Mouse (Mus musculus) NIH3T3 (cell line): ENCODE measurements around the gene Csnk2b.
A peak's percentile ranks its signal among the peaks of the same experiment; 100 is the strongest.

Source experiments
- DNase-seq: peaks from one replicate; pipeline ENCODE4 v3.0.0-alpha.2; 2012; ENCODE audit warnings: low read depth

The Csnk2b gene

DNA sequence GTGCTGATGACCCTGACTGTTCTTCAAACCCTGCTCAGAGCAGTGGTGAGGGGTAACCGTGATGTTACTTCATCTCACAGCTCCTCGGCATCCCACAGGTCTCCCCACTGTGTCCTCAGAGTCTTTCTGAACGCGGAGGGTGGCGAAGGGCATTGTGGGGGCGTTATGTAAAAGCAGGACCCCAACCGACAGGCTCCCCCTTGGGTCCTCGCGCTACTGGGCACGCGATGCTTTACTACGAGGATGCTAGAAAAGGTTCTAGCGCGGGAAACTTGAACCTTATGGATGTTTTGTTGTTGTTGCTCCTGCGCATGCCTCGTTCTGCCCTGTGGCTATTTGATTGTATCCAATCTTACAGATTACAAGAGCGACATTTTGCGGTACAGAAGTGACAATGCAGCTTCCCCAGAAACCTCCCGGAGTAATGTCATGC, at the start of gene Csnk2b:
Gene Csnk2b, minus strand, starts transcription at position 183 of the 433 bp plus-strand sequence.
- peak; percentile 89 for DNase-seq

DNA sequence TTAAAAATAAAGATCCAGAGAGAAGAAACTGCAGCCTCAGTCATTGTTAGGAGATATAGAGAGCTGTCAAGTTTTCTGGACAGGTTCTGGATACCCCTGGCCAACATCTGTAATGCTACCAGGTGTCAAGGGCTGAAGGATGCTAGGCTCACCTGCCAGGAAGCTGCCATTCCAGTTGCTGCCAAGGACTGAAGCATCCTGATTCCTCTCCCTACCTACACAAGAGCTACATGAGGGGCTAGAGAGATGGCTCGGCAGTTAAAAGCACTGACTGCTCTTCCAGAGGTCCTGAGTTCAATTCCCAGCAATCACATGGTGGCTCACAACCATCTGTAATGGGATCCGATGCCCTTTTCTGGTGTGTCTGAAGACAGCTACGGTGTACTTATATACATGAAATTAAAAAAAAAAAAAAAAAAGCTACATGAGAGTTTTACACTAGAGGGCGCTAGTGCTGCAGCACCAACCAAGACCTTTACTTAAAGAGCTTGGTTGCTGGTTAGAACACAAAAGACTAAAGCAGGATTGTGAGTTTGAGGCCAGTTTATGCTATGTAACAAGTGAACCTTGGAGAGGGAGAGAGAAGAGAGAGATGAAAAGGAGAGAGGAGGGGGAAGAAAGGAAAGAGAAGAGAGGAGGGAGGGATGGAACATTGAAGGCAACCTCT, 46.8 kb upstream of the Csnk2b start:
- peak; percentile 84 for DNase-seq

DNA sequence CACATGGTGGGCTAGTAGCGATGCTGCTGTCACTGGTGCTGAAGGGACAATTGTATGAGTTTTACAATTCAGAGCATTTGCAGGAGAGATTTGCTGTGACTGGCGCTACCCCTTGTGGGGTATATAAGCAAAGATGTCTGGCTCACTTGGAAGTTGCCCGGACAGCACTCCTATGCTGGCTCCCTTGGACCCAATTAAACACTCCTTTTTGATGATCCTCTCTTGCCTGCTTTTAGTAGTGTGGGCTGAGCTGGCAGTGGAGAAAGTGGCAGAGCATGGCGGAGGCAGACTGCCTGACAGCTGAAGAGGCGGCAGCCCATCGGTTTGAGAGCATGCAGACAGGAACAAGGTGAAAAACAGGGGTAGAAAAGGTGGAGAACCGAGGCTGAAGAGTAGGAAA, 45.9 kb upstream of the Csnk2b start:
- no peak for DNase-seq

DNA sequence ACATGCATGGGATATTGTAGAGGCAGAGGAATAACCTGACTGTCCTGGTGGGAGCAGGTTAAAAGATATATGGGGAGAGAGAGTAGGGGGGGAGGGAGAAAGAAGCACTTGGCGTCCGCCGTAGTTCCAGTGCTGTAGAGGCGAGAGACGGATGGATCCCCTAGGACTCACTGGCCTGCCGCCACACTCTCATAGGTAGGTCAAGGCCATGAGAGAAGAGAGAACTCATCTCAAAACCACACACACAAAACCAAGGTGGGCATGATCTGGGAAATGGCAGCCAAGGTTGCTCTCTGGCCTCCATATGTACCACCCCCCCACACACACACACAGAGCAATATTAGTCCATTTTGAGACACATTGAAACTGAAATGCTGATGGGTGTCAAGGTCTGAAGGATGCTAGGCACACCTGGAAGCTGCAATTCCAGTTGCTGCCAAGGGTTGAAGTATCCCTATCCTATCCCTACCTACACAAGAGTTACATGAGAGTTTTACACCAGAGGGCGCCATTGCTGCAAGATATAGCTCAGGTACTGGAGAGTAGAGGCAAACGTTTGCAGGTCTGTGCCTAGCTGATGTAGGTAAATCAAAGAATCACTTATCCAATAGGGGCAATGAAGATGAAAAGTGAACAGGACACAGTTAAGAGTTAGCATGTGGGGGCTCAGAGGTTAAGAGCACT, 44.6 kb upstream of the Csnk2b start:
- peak; percentile 82 for DNase-seq

DNA sequence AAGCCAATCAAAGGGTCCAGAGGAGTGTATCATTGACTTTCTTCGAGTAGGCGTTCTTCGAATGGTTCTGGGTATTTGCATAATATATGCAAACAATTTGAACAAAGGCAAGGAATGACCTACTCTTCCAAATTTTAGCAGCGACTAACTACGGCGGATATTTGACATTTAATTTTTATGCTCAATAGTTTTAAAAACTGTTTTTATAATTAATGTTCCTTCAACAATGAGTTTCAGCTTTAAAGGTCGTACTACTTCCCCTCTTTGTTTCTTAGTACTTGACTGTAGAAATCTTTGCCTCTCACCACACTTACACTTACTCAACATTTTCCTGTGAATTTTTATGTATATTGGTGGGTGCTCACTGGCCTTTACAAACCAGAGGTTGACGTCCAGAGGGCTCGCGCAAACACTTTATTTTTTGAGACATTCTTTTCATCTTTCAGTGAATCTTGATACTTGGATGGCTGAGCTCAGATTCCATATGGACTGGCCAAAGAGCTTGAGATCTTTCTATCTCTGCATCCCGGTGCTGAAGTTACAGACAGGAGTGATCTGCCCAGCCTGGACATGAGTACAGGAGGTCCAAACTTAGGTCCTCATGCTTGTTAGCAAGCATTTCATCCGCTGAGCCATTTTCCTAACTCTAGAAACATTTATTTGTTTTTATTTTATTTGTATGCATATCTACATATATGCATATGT, 43.8 kb upstream of the Csnk2b start:
- DNase-seq = no peak

DNA sequence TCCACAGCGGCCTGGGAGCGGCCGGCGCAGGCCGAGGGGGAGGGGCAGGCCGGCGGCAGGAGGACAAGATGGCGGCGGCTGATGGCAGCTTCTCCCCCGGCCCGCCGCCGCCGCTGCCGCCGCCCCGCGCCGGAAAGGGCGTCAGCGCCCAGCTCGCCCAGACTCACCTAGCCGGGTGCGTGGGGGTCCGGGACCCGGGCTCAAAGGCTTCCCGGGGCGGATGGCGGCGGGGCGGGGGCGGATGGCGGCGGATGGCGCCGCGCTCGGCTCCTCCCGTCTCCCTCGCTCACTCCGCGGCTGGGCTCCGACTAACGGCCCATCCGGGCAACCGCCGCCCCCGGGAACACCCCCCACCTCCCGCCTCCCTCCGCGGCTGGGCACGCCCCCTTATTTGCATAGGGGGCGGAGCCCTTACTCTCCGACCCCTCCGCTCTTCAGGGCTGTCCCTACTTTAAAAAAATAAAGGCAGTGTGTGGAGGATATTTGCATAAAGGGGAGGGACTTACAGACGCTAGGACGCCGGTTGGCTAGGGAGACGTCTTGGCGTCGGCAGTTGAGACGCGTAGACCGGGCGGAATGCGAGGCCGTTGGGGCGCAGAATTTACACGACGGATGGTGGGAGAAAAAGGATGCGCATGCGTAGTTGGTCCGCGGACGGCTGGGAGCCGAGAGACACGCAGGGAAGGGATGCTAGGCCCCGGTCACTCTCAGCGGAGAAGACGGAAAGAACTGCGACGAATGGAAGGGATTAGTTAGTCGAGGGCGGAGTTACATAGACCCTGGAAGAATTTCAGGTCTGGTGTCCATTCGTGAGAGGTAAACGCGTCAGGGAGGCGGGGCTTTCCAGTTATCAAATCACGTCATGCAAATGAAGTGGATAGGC, 43.0 kb upstream of the Csnk2b start, which contains the start of gene Prrc2a:
Gene Prrc2a, minus strand, starts transcription at position 330 of the 883 bp plus-strand sequence.
- peak; percentile 99 for DNase-seq

DNA sequence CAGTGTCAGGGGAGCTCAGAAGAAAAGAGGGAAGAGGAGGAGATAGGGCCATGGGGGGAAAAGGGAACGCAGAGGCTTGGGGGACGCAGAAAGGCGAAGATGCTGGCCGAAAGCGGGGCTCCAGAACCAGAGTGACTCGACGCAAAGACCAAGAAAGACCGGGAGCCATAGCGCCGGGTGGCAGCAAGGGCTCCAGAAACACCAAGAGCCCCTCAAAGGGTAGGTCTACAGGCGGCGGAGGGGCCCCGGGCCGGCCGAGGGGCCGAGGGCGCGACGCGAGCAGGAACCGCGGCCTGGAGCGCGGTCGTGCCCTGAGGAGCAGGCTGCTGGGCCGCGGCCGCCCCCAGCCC, 42.3 kb upstream of the Csnk2b start:
- DNase-seq = no peak

DNA sequence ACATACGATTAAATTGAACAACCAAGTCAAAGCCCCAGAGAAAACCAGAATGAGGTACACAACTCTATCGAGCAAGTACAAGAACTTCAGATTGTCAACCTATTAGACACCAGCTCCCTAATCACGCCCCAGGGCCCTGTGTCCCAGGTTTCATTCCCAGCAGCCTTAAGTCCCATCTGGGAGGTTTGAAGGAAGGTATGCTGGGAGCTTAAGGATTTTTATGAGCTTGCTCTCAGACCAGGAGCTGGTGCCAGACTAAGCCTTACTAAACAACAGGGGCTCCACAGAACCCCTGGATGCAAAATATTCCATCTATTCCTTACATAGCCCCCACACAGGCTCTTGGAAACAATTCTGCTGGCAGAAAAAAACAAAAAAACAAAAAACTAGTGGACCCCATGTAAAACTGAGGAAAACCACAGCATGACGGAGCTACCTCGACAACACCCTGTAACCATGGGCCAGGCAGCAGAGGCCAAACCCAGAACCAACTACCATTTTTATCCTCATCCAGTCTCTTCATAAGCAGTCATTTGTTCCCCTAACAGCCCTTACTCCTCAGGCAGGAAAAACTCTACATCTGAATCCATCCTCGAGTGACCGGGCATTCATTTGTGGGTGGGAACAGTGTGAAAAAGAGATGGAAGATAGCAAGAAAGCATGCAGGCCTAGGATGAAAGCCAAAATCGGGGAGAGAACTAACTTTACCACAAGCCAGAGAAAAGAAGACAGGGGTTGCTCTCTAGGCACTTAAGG, 41.7 kb upstream of the Csnk2b start:
- DNase-seq = peak; percentile 34

DNA sequence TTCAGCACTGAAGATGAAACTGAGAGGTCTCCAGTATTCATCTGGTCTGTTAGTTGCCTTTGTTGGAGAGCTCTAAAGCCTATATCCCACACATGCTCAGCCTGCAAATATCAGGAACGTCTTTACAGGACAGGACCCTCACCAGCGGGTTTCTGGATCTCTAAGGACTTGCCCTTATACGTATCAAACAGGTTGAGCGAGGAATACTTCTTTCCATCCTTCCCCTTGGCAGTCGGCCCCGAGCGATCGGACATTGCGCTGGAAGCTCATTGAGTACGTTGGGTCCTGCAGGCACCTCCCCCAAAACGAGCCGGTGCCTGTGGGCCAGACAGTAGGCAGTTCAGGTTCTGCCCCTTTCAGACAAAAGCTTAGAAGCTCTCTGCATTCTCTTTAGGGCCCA, 40.9 kb upstream of the Csnk2b start:
- peak; percentile 62 for DNase-seq

DNA sequence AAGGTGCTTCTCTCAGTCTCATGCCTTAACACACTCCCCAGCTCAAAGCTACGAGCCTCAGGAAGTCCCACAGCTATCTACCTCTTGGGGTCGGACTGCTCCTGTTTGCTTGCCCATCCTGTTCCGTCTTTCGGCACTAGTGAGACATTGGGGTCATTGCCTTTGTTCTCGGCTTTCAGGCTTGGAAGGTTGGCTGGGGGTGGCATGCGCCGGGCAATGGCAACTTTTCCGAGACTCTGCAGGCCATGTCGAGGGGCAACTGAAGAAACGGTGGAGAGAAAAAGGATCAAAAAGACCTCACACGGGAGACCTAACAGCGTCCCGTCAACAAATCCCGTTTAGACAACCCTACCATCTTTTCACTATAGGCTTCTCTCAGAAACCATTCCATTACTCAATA, 40.3 kb upstream of the Csnk2b start:
- DNase-seq = no peak

DNA sequence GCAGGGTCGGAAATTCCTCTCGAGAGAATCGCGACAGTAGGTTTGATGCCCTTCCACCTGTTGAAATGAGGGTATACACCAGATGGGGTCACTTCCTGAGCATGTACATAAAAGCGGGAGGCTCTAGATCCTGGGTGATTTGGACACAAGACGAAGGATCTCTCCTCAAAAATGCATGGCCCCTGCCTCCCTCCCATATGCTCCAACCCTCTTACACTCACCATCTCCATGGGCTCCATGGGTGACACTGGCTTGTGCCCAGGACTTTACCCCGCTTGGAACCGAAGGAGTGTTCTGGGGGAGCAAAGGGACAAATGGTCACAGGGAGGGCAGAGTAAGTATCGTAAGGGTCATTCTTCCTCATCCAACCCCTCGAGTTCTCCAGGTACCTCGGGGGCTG, 39.6 kb upstream of the Csnk2b start:
- no peak for DNase-seq

DNA sequence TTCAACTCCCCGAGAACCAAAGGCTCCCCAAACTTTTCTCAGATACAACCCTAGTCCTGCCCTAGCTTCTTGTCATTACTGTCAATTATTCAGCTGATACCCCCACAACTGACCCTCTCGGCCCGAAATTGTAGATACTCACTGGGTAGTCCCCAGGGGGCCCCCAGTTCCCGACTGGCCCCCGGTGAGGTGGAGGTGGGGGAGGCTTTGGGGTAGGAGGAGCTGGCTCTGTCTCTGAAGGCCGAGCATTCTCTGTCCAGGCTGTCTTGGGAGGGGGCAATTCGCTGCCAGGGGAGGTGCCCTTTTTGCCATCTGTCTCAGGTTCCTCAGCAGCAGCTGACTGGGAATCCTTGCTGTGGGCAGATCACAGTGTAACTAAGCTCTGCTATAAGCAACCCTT, 37.8 kb upstream of the Csnk2b start:
- DNase-seq = no peak

DNA sequence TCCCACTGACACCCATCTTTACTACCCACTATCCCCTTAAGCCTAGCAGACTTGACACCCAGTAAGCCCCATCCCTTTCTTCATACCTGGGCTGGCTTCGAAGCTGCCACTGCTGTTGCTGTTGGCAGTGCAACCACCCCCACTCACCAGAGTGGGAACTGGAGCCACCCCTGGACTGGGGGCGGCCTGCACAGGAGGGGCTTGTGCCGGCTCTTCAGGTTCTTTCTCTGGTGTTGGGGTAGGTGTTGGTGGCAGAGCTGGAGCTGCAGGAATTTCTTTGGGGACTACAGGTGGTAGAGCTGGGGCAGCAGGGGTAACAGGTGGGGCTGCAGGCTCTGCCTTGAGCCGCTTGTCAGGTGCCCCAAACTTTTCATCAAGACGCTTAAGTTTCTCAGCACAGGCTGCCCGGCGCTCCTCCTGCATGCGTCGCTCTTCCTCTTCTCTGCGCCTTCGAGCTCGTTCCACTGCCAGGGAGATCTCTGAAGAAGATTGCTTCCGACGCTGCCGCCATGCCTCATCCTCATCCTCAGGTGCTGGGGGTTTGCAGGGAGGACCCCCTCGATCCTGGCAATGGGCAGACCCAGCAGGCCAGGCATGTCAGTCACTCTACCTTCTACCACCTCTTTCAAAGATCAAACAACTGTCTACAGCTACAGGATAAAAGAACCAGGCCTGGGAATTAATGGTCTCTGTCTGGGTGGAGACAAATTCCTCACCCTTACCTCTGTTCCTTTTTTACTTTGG, 37.2 kb upstream of the Csnk2b start:
- no peak for DNase-seq

DNA sequence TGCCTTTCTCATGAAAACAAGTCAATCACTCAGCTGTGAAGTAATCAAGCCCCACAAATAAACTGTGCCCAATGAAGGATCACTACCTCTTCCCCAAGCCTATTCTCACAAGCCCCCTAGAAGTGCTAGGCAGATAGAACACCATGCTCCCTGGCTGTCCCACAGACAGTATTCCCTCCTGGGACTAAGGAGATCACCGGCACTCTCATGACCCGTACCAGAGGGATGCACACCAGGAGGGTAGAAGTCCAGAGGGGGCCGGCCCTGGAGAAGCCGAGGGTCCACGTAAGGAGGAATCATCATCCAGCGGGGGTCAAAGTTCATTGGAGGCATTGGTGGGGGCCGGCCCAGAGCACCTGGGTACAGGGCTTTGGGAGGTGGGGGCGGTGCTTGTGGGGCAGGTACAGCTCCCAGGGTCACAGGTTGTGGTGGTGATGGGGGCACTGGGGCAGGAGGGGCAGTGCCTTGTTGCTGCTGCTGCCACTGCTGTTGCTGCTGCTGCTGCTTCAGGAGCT, 35.9 kb upstream of the Csnk2b start:
- DNase-seq = no peak

DNA sequence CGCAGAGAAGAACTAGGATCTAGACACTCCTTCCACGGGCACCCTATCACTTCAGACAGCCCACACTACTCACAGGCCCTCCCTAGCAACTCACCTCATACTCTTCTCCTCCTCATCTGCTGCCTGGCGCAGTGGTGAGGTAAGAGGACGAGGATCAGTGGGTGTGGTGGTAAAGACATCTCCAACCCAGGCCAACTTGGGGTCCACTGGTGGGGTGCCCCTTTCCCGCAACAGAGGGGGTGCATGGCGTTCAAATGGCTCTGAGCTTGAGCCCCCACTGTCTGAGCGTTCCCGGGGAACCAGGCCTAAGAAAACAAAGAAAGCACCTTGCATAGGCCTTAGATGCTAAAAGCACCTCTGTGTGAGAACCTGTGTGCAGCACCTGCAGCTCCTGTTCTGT, 35.4 kb upstream of the Csnk2b start:
- DNase-seq = no peak

DNA sequence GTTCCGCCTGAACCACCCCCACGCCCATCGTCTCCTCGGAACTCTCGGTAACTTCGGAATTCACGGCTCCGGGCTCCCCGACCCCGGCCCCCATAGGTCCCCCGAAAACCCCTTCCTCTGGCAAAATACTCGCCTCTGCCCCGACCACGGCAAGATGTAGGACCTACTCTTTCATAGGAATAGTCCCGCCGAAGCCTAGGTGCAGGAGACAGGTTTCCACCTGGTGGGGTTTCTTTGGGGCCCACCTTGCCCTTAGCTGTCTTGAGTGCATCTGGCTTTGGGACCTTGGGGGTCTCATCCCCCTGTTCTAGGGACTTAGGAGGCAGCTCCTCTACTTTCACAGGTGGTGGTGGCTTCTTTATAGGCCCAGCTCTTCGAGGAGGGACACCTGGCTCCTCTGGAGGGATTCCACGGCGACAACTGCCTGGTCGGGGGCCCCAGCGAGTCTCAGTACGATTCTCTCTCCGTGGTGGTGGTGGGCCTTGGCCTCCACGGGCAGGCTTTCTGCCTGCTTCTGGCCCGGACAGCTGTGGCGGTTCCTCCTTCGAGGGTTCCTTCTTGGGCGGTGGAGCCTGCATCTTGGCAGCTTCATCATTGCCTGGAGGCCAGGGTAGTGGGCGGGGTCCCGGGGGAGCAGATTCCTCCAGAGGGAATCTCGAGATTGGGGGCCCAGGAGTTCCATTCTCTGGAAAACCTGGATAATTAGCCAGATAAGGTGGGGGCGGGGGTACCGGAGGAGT, 34.8 kb upstream of the Csnk2b start:
- no peak for DNase-seq

DNA sequence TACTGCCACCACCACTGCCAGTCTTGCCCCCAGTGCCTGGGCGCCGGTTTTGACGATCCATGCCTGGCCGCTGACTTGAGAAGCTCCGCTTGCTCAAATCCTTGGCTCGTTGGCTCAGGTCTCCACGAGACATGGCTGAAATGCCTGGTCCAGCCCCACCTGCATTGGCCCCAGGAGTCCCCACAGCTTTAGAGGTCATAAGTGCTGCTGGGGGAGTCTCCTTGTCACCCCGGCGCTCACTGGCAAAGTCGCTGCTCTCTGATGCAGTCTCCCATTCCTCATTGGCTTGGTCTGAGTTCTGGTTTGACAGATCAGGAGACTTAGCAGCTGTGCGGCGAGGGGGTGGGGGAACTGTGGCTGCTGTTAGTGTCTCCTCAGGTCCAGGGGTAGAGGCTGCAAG, 33.6 kb upstream of the Csnk2b start:
- DNase-seq = no peak

DNA sequence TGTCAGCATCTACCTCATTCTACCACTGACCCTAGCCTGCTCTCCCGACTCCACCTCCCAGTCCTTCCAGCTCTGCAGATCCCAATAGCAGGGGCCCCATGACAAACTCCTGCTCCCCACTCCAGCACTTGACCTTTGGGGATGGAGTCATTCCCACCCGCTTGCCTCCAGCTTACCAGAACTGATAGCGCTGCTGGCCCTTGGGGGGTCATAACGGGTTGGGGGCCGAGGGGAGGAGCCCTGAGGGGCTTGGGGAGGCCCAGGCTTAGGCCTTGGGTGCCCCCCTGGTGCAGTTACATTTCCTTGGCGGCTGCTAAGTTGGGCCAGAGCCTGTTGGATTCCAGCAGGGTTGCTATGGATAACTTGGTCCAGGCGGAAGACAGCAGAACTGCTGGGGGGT, 32.8 kb upstream of the Csnk2b start:
- no peak for DNase-seq

DNA sequence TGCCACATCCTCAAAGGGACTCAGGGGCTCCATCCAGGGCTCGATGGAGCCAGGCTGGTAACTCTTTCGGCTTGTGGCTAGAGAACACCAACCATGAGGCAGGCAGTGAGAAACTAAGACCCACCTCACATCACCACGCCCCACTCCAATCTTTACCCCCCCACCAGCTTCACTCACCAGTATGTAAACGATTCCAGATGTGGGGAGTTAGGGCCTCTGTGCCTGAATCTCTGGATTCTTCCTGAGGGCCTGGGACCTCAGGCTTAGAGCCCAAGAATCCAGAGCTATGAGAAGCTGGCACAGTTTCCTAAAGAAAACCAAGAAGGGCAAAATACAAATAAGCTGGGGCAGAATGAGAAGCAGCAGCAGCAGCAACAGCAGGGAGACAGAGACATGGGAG, 32.1 kb upstream of the Csnk2b start:
- DNase-seq = peak; percentile 81

DNA sequence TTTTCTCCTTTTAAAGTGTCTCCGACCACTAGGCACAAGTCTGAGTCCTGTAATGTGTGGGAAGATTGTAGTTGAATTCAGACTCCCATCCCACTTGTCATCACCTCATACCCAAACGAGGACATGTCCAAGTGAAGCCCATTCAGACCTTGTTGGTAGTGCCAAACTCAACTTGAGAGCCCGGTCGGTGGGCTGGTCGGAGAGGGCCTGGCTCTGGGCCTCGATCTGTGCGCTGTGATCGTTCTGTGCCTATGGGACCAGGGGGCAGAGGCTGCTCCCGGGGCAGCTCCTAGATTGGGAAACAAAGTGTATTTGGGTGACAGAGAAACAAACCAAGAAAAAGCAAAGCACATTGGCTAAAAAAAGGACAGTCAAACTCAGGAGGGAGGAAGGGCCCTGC, 31.2 kb upstream of the Csnk2b start:
- no peak for DNase-seq
